Mouse (Mus musculus) E14TG2a.4 (cell line): Measurements from ENCODE around the gene Eif6.

Experiments
- CTCF ChIP-seq: conservative IDR thresholded peaks from 2 replicates; pipeline ENCODE4 v1.5.1; 2014; ENCODE audit warnings: low read length
- NANOG ChIP-seq: IDR thresholded peaks from 2 replicates; pipeline ENCODE4 v1.6.1; 2014; ENCODE audit warnings: borderline replicate concordance, low read length, mixed read lengths

GRCm38 (mm10) chr2:155862573-155863300 is 36.0 kb upstream of the Eif6 start:
- TF ChIP-seq CTCF = no peak
- TF ChIP-seq NANOG = no peak
